Mouse (Mus musculus) megakaryocyte progenitor cell, adult 5-6 weeks (primary cell): Measurements from ENCODE around the gene Rptor. TPM values are rescaled to one million over a fixed set of nuclear protein-coding genes. Genes with fewer than 3 reads are reported as not detected.

Experiments
- ATAC-seq: replicated peaks from 2 replicates; pipeline ENCODE4 v1.8.0; 2016; ENCODE audit warnings: mild to moderate bottlenecking, moderate TSS enrichment, inconsistent platforms; ENCODE audit not compliant: poor library complexity
- total RNA-seq, 2 experiments: library from RNA; stranded (forward) in 1 of 2; stranded (reverse) in 1 of 2; fragments of 157-497, 149-512 nt in 1 of 2; fragments of 200-1000 nt in 1 of 2; gene quantifications; 2 replicates each; pipeline versions ENCODE4 v1.2.3 to v1.2.4; 2015 to 2017

Gene Rptor
- total RNA-seq, 2 experiments from 2014 or later, result 13.2 to 16.1 TPM

- ATAC-seq, result no peak
Observed at GRCm38 (mm10) chr11:119644612-119645379, 42.1 kb downstream of the Rptor start.

- no peak for ATAC-seq
Observed at GRCm38 (mm10) chr11:119650456-119650855, 47.8 kb downstream of the Rptor start.

GRCm38 (mm10) chr11:119653336-119653735 lies 50.6 kb downstream of the Rptor start:
- ATAC-seq, result no peak

GRCm38 (mm10) chr11:119657534-119657933 lies 54.8 kb downstream of the Rptor start:
- peak; percentile 43 for ATAC-seq

- ATAC-seq, result no peak
Observed at GRCm38 (mm10) chr11:119659296-119659695, 56.6 kb downstream of the Rptor start.

- peak; percentile 89 for ATAC-seq
Observed at GRCm38 (mm10) chr11:119661479-119661878, 58.8 kb downstream of the Rptor start.

GRCm38 (mm10) chr11:119663876-119664275 lies 61.2 kb downstream of the Rptor start:
- ATAC-seq, result no peak

- ATAC-seq, result no peak
Observed at GRCm38 (mm10) chr11:119664678-119665307, 62.1 kb downstream of the Rptor start.

- no peak for ATAC-seq
Observed at GRCm38 (mm10) chr11:119665308-119665702, 62.6 kb downstream of the Rptor start.

- ATAC-seq, result no peak
Observed at GRCm38 (mm10) chr11:119666567-119667108, 63.9 kb downstream of the Rptor start.

GRCm38 (mm10) chr11:119670690-119671666 lies 68.3 kb downstream of the Rptor start:
- peak; percentile 93 for ATAC-seq

GRCm38 (mm10) chr11:119672041-119672440 lies 69.3 kb downstream of the Rptor start:
- no peak for ATAC-seq

- no peak for ATAC-seq
Observed at GRCm38 (mm10) chr11:119672775-119673174, 70.1 kb downstream of the Rptor start.

GRCm38 (mm10) chr11:119674835-119675234 lies 72.1 kb downstream of the Rptor start:
- ATAC-seq, result no peak

GRCm38 (mm10) chr11:119675546-119675945 lies 72.8 kb downstream of the Rptor start:
- no peak for ATAC-seq

- ATAC-seq, result peak; percentile 68
Observed at GRCm38 (mm10) chr11:119676751-119677411, 74.2 kb downstream of the Rptor start.

- ATAC-seq, result no peak
Observed at GRCm38 (mm10) chr11:119678427-119678826, 75.7 kb downstream of the Rptor start.

- ATAC-seq, result no peak
Observed at GRCm38 (mm10) chr11:119680735-119681134, 78.0 kb downstream of the Rptor start.

- ATAC-seq, result no peak
Observed at GRCm38 (mm10) chr11:119682285-119682684, 79.6 kb downstream of the Rptor start.

GRCm38 (mm10) chr11:119683796-119684195 lies 81.1 kb downstream of the Rptor start:
- no peak for ATAC-seq
